Mouse (Mus musculus): ENCODE measurements around the gene Retn. TPM values are rescaled to one million over a fixed set of nuclear protein-coding genes. Genes with fewer than 3 reads are reported as not detected.

Retn gene
- total RNA-seq, 2 experiments from 2014 or later = 1.7 to 5.2 TPM

GRCm38 (mm10) chr8:3694121-3694520 is 38.6 kb downstream of the Retn start, which contains the start of gene Fcer2a:
Gene Fcer2a, minus strand, starts transcription at chr8:3694175.
- DNase-seq = no peak
- intact Hi-C loops (cut with DNase I) = no loop called here

- DNase-seq = no peak
- intact Hi-C loops (cut with DNase I) = no loop called here
These were observed 45.9 kb downstream of the Retn start for GRCm38 (mm10) chr8:3701491-3701890.

GRCm38 (mm10) chr8:3705711-3706110 is 50.1 kb downstream of the Retn start:
- intact Hi-C loops (cut with DNase I) = no loop called here
- no peak for DNase-seq

- intact Hi-C loops (cut with DNase I) = no loop called here
These were observed 52.0 kb downstream of the Retn start for GRCm38 (mm10) chr8:3707611-3708010.

More at GRCm38 (mm10) chr8:3707611-3708010, 52.0 kb downstream of the Retn start:
- DNase-seq = no peak

Other genes starting within 250 kb of the Retn start
- 1 to 10 TPM; 3.0 to 3.5 TPM for gene Pex11g, start 188.1 kb upstream of the Retn start, total RNA-seq (2021)
- not detected for gene Tex45, start 184.9 kb upstream of the Retn start, total RNA-seq (2021)
- 10 to 100 TPM; 25.1 to 26.3 TPM for gene Zfp358, start 162.6 kb upstream of the Retn start, total RNA-seq (2021)
- gene Mcoln1, start 155.3 kb upstream of the Retn start, total RNA-seq (2021) = 10 to 100 TPM; 23.8 to 26.4 TPM
- gene Pnpla6, start 140.4 kb upstream of the Retn start, total RNA-seq (2021) = 10 to 100 TPM; 12.3 to 14.0 TPM
- under 1 TPM; 0.43 to 0.51 TPM for gene C330021F23Rik, start 87.8 kb upstream of the Retn start, total RNA-seq (2021)
- gene Camsap3, start 68.5 kb upstream of the Retn start, total RNA-seq (2021) = 1 to 10 TPM in 1 of 2 experiments, under 1 TPM in 1; 0.37 to 1.8 TPM
- 10 to 100 TPM; 18.4 to 19.3 TPM for gene Xab2, start 34.5 kb upstream of the Retn start, total RNA-seq (2021)
- gene Pet100, start 34.2 kb upstream of the Retn start, total RNA-seq (2021) = 10 to 100 TPM; 61.7 to 66.4 TPM
- gene Pcp2, start 30.2 kb upstream of the Retn start, total RNA-seq (2021) = not detected
- gene Stxbp2, start 24.8 kb upstream of the Retn start, total RNA-seq (2021) = 10 to 100 TPM in 1 of 2 experiments, 1 to 10 TPM in 1; 7.7 to 10.1 TPM
- under 1 TPM in 1 of 2 experiments, not detected in 1; 0.29 TPM for gene Mcemp1, start 10.0 kb downstream of the Retn start, total RNA-seq (2021)
- 1 to 10 TPM in 1 of 2 experiments, under 1 TPM in 1; 0.90 to 1.5 TPM for gene Fcor, start 16.6 kb downstream of the Retn start, total RNA-seq (2021)
- 10 to 100 TPM; 16.6 to 18.0 TPM for gene Trappc5, start 20.5 kb downstream of the Retn start, total RNA-seq (2021)
- gene Fcer2a, start 38.4 kb downstream of the Retn start, total RNA-seq (2021) = under 1 TPM in 1 of 2 experiments, not detected in 1; 0.34 TPM
- gene Clec4g, start 64.9 kb downstream of the Retn start, total RNA-seq (2021) = 1 to 10 TPM in 1 of 2 experiments, under 1 TPM in 1; 0.68 to 1.2 TPM
- gene Cd209a, start 93.2 kb downstream of the Retn start, total RNA-seq (2021) = under 1 TPM; 0.19 to 0.27 TPM
- not detected for gene Cd209e, start 198.5 kb downstream of the Retn start, total RNA-seq (2021)
- not detected for gene Cd209d, start 222.8 kb downstream of the Retn start, total RNA-seq (2021)

Measured in heart, postnatal 14 days (tissue).